Mouse (Mus musculus) forebrain, embryonic 16.5 days (tissue): ENCODE measurements around the gene Chst15. TPM values are rescaled to one million over a fixed set of nuclear protein-coding genes. Genes with fewer than 3 reads are reported as not detected.

Experiments
- ATAC-seq: fragments of 200-750 bp; cut with Nextera tagmentation; 2 replicates; pipeline ENCODE4 v1.8.0; 2017; ENCODE audit warnings: mild to moderate bottlenecking, moderate library complexity
- H3K27ac ChIP-seq: fragments of 300-500 bp; sonication (generic); 2 replicates; pipeline ENCODE4 v1.5.1; 2014; ENCODE audit warnings: low read length, control low read depth
- H3K27me3 ChIP-seq: fragments of 300-500 bp; sonication (generic); replicated peaks from 2 replicates; pipeline ENCODE4 v1.6.1; 2014; ENCODE audit warnings: low read length; ENCODE audit not compliant: control insufficient read depth, insufficient read depth
- H3K36me3 ChIP-seq: fragments of 300-500 bp; sonication (generic); 2 replicates; pipeline ENCODE4 v1.6.1; 2014; ENCODE audit not compliant: control insufficient read depth, insufficient read depth
- H3K4me1 ChIP-seq: fragments of 300-500 bp; sonication (generic); replicated peaks from 2 replicates; pipeline ENCODE4 v1.6.1; 2014; ENCODE audit warnings: low read length; ENCODE audit not compliant: control insufficient read depth, insufficient read depth
- H3K4me2 ChIP-seq: fragments of 300-500 bp; sonication (generic); 2 replicates; pipeline ENCODE4 v1.6.1; 2014; ENCODE audit warnings: mild to moderate bottlenecking, low read length, control low read depth
- H3K4me3 ChIP-seq: fragments of 300-500 bp; sonication (generic); replicated peaks from 2 replicates; pipeline ENCODE4 v1.5.1; 2014; ENCODE audit warnings: mild to moderate bottlenecking, low read length, control low read depth
- H3K9ac ChIP-seq: fragments of 300-500 bp; sonication (generic); replicated peaks from 2 replicates; pipeline ENCODE4 v1.6.1; 2014; ENCODE audit warnings: low read depth, low read length, control low read depth
- H3K9me3 ChIP-seq: fragments of 300-500 bp; sonication (generic); 2 replicates; pipeline ENCODE4 v1.6.1; 2016; ENCODE audit warnings: low read length; ENCODE audit not compliant: control insufficient read depth
- WGBS: fragments of 180-500 bp; shearing (Covaris S2); extraction: QIAGEN DNeasy Blood & Tissue Kit; methylation state at CpG from one replicate; pipeline ENCODE4 v1.1.7; 2014; 5-methylcytosine and 5-hydroxymethylcytosine counted together
- polyA plus RNA-seq: library from polyadenylated mRNA; unstranded; fragments of >200 nt; fragmentation: Nextera tagmentation; extraction: Ambion mirVana; gene quantifications from 2 replicates; pipeline ENCODE4 v1.2.1, GENCODE M21; 2015

Gene Chst15
- polyA plus RNA-seq, 1 experiment from 2014 or later = 23.7 TPM

DNA sequence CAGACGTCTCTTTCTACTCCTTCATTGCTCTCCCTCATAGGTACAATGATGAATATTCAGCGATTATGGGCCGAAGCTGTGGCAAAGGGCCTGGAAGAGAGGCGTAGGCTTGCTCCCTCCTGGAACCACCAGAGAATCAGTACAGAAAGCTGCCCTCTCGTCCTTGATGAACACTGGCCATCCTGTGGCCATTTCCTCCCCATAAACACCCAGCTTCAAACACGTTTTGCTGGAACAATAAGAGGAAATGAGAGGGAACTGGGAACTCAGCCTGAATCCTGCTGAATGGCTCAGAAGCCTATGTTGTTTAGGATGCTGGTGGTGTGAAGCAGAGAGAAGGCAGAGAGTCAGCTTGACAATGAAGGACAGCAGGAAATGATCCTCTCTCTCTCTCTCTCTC is 21.3 kb upstream of the Chst15 start:
- no peak for ATAC-seq
- Histone ChIP-seq H3K4me2 (no peak overlapping the region), H3K9me3 (0 out of 2 replicates have a peak, but pooled peaks cover 2% of the 10 kb centered on the region), H3K9ac (no peak overlapping the region), H3K27ac (no peak overlapping the region), H3K4me1 (peaks cover 16% of the 10 kb centered on the region), H3K36me3 (no peaks in the 10 kb centered on the region), H3K27me3 (no peaks in the 10 kb centered on the region), H3K4me3 (no peak overlapping the region)
- 69% methylated on average over 6 of the region's 6 CpGs for WGBS

- WGBS = 73% methylated on average over 11 of the region's 11 CpGs
- Histone ChIP-seq H3K4me3 (no peak overlapping the region), H3K27me3 (no peaks in the 10 kb centered on the region), H3K4me1 (peaks cover 16% of the 10 kb centered on the region), H3K9me3 (0 out of 2 replicates have a peak, but pooled peaks cover 2% of the 10 kb centered on the region), H3K4me2 (no peak overlapping the region), H3K27ac (peak overlapping the region; percentile 73), H3K9ac (no peak overlapping the region), H3K36me3 (no peaks in the 10 kb centered on the region)
- no peak for ATAC-seq
Observed at GRCm38 (mm10) chr7:132337268-132337917, 20.4 kb upstream of the Chst15 start.

GRCm38 (mm10) chr7:132336781-132337180 is 19.8 kb upstream of the Chst15 start:
- H3K9me3 ChIP-seq = 0 out of 2 replicates have a peak, but pooled peaks cover 2% of the 10 kb centered on the region
- no peak overlapping the region for H3K4me3 ChIP-seq
- H3K36me3 ChIP-seq = no peaks in the 10 kb centered on the region
- no peak overlapping the region for H3K9ac ChIP-seq
- 29% methylated on average over 3 of the region's 3 CpGs for WGBS
- peaks cover 16% of the 10 kb centered on the region for H3K4me1 ChIP-seq
- H3K4me2 ChIP-seq = no peak overlapping the region
- peak; percentile 59; the same call in 1 of the 2 replicates for ATAC-seq
- peak overlapping the region; percentile 73 for H3K27ac ChIP-seq
- no peaks in the 10 kb centered on the region for H3K27me3 ChIP-seq

DNA sequence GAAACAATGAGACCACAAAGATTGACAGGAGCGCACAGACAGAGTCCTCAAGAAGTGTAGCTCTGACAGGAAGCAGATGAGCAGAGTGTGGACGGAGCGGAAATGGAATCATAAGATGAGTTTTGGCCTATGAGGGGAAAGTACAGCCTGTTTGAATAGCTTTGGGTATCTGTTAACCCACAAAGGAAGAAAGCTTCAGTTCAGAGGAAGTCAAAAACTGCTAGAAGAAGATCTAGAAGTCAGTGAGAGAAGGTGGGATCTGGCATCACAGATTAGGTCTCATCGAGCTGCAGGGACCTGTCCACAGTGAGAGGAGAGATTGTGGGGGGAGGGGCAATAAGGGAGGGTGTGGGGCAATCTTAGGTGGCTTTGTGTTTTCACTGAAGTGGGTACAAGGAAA is 18.3 kb upstream of the Chst15 start:
- Histone ChIP-seq H3K4me1 (peaks cover 16% of the 10 kb centered on the region), H3K36me3 (no peaks in the 10 kb centered on the region), H3K4me2 (no peak overlapping the region), H3K27me3 (no peaks in the 10 kb centered on the region), H3K4me3 (no peak overlapping the region), H3K9me3 (0 out of 2 replicates have a peak, but pooled peaks cover 2% of the 10 kb centered on the region), H3K27ac (no peak overlapping the region), H3K9ac (no peak overlapping the region)
- WGBS = 95% methylated on average over 4 of the region's 4 CpGs
- ATAC-seq = no peak

DNA sequence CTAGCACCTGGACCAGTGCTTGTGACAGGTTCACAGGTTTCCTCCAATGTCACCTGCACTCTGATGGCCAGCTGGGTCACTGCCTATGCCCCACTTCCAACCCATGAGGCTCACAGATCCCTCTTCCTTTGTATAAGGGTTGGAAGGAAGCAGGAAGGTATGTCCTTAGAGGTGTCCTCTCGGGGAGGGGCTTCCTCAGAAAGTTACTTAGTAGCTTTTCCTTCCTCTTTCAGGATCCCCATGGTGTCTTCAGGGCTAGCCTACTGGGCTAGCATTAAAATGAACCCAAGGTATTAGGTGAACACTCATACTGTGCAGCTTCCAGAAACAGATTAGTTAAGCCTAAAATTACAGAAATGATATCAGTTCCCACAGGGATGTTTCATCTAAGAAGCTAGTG is 16.1 kb upstream of the Chst15 start:
- H3K36me3 ChIP-seq = no peaks in the 10 kb centered on the region
- peaks cover 16% of the 10 kb centered on the region for H3K4me1 ChIP-seq
- ATAC-seq = no peak
- WGBS = 77% methylated on average over 1 of the region's 1 CpGs
- no peaks in the 10 kb centered on the region for H3K27me3 ChIP-seq
- H3K4me2 ChIP-seq = no peak overlapping the region
- H3K9ac ChIP-seq = no peak overlapping the region
- H3K9me3 ChIP-seq = 0 out of 2 replicates have a peak, but pooled peaks cover 2% of the 10 kb centered on the region
- no peak overlapping the region for H3K4me3 ChIP-seq
- no peak overlapping the region for H3K27ac ChIP-seq

DNA sequence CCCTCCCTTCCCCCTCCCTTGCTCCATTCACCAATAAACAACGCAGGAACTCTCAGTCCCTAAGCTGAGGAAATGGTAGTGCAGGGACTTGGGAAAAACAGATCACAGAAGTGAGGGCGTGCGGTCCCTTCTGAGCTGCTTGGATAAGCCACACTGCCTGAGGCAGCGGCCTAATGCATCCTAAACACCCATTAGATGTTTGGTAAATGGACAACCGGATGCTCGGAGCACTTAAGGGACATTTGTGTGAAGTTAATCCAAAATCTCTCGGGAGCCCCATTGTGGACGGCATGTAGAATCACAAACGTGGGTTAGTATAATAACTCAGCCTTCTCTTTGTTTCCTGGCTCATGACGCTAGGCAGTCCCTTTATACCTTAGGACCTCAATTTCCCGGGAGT is 15.1 kb upstream of the Chst15 start:
- no peak for ATAC-seq
- WGBS = 41% methylated on average over 11 of the region's 11 CpGs
- H3K36me3 ChIP-seq = no peaks in the 10 kb centered on the region
- peaks cover 9% of the 10 kb centered on the region for H3K4me1 ChIP-seq
- H3K27me3 ChIP-seq = no peaks in the 10 kb centered on the region
- H3K4me2 ChIP-seq = no peak overlapping the region
- no peak overlapping the region for H3K4me3 ChIP-seq
- H3K9me3 ChIP-seq = 0 out of 2 replicates have a peak, but pooled peaks cover 2% of the 10 kb centered on the region
- H3K9ac ChIP-seq = no peak overlapping the region
- H3K27ac ChIP-seq = no peak overlapping the region

- Histone ChIP-seq H3K4me2 (no peak overlapping the region), H3K4me3 (no peak overlapping the region), H3K36me3 (no peaks in the 10 kb centered on the region), H3K27ac (no peak overlapping the region), H3K9me3 (no peaks in the 10 kb centered on the region), H3K4me1 (peaks cover 4% of the 10 kb centered on the region; the same call in 1 of the 2 replicates), H3K27me3 (no peaks in the 10 kb centered on the region), H3K9ac (no peak overlapping the region)
- WGBS = 74% methylated on average over 1 of the region's 1 CpGs
- no peak for ATAC-seq
Observed at GRCm38 (mm10) chr7:132330179-132330578, 13.2 kb upstream of the Chst15 start.

DNA sequence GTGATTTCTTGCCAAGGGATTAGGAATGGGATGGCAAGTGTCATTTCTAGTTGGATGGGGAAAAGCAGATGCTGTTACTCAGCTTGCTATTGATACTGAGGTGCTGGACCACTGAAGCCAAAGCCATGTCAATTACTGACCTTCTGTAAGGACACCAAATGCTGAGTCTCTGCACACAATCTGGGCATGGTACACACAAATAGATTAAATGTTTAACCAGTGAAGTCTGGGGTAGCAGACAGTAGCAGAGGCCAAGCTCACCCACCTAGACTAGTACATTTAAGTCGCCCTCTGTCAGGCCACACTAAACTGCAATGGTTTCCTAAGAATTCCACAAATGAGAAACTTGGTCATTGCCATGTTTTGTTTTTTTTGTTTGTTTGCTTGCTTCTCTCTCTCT is 11.6 kb upstream of the Chst15 start:
- no peak overlapping the region for H3K9ac ChIP-seq
- H3K36me3 ChIP-seq = no peaks in the 10 kb centered on the region
- 100% methylated on average over 1 of the region's 1 CpGs for WGBS
- no peak overlapping the region for H3K4me2 ChIP-seq
- H3K4me1 ChIP-seq = peaks cover 4% of the 10 kb centered on the region; the same call in 1 of the 2 replicates
- no peak overlapping the region for H3K4me3 ChIP-seq
- ATAC-seq = no peak
- no peaks in the 10 kb centered on the region for H3K9me3 ChIP-seq
- H3K27ac ChIP-seq = no peak overlapping the region
- no peaks in the 10 kb centered on the region for H3K27me3 ChIP-seq

- no peaks in the 10 kb centered on the region for H3K9me3 ChIP-seq
- 53% methylated on average over 5 of the region's 5 CpGs for WGBS
- no peak overlapping the region for H3K4me2 ChIP-seq
- no peak overlapping the region for H3K27ac ChIP-seq
- H3K27me3 ChIP-seq = no peaks in the 10 kb centered on the region
- peaks cover 4% of the 10 kb centered on the region; the same call in 1 of the 2 replicates for H3K4me1 ChIP-seq
- no peak overlapping the region for H3K9ac ChIP-seq
- no peak for ATAC-seq
- H3K36me3 ChIP-seq = no peaks in the 10 kb centered on the region
- no peak overlapping the region for H3K4me3 ChIP-seq
Observed at GRCm38 (mm10) chr7:132325549-132326331, 8.7 kb upstream of the Chst15 start.
